Mouse (Mus musculus): ENCODE results near the gene Sstr2. TPM values are rescaled to one million over a fixed set of nuclear protein-coding genes. Genes with fewer than 3 reads are reported as not detected.

Sstr2 gene
- polyA plus RNA-seq, 1 experiment, result 0.57 TPM

DNA sequence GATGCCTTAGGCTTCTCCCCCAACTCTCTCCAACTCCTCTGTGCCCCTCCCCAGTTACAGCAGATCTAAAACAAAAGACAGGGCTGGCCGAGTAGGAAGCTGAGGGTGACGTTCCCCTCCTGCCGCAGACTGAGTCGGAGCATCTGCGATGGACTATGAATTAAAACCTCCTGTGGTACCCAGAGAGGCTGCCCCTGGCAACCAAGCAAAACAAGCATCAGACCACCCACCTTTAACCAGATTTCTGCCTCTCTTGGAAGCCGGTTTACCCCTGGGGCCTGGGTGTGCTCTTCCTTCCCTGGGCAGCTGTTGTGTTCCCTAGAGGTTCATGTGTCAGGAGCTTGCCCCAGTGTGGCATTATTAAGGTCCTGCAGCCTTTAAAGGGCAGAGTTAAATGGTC is 32.7 kb upstream of the Sstr2 start:
- TF ChIP-seq EP300 (IDR thresholded peaks at IDR 0.05; ENCODE audit: insufficient read depth, low read depth, low read length), result no peak
- no peak for TF ChIP-seq CTCF (IDR thresholded peaks at IDR 0.05; ENCODE audit: low read depth, low read length)
- no peak for TF ChIP-seq POLR2A (IDR thresholded peaks at IDR 0.05; ENCODE audit: insufficient read depth, low read length)
- H3K36me3 ChIP-seq (ENCODE audit: control insufficient read depth, insufficient read depth, low read length, poor library complexity, severe bottlenecking), result no peaks in the 10 kb centered on the region

DNA sequence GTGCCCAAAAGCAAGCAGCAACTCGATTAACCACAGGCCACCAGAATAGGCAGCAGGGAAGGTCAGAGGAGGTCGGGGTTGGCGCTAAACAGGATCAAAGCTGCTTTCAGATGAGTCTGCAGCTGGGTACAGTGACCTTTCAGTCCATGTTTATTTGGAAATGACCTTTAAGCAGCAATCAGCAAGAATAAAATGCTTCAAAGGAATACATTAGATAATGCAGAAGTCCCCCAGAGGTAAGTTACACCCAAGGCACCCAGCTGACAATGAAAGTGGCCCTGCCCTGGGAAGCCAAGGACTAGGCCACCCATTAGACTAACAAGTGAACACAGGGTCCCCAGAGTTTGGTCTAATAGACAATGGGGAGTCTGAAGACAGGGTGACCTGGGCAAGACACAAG is 30.2 kb upstream of the Sstr2 start:
- Histone ChIP-seq H3K36me3 (ENCODE audit: control insufficient read depth, insufficient read depth, low read length, poor library complexity, severe bottlenecking) (no peaks in the 10 kb centered on the region), H3K4me1 (ENCODE audit: control insufficient read depth, insufficient read depth, low read length) (no peaks in the 10 kb centered on the region), H3K4me3 (ENCODE audit: low read depth, low read length) (no peak overlapping the region), H3K27ac (ENCODE audit: insufficient read depth, low read length) (no peak overlapping the region), H3K9ac (ENCODE audit: low read depth, poor library complexity, severe bottlenecking) (no peak overlapping the region), H3K27me3 (ENCODE audit: control insufficient read depth, insufficient read depth, low read length, poor library complexity, severe bottlenecking) (no peaks in the 10 kb centered on the region), H3K9me3 (replicated peaks; ENCODE audit: control insufficient read depth, insufficient read depth, low read length, poor library complexity, severe bottlenecking) (no peaks in the 10 kb centered on the region)
- TF ChIP-seq POLR2A (IDR thresholded peaks at IDR 0.05; ENCODE audit: insufficient read depth, low read length) (no peak), EP300 (IDR thresholded peaks at IDR 0.05; ENCODE audit: insufficient read depth, low read depth, low read length) (no peak), CTCF (IDR thresholded peaks at IDR 0.05; ENCODE audit: low read depth, low read length) (no peak)

More for the DNA sequence above, 32.7 kb upstream of the Sstr2 start:
- Histone ChIP-seq H3K4me3 (ENCODE audit: low read depth, low read length) (no peak overlapping the region), H3K27me3 (ENCODE audit: control insufficient read depth, insufficient read depth, low read length, poor library complexity, severe bottlenecking) (no peaks in the 10 kb centered on the region), H3K27ac (ENCODE audit: insufficient read depth, low read length) (no peak overlapping the region), H3K9ac (ENCODE audit: low read depth, poor library complexity, severe bottlenecking) (no peak overlapping the region), H3K9me3 (replicated peaks; ENCODE audit: control insufficient read depth, insufficient read depth, low read length, poor library complexity, severe bottlenecking) (no peaks in the 10 kb centered on the region), H3K4me1 (ENCODE audit: control insufficient read depth, insufficient read depth, low read length) (no peaks in the 10 kb centered on the region)

DNA sequence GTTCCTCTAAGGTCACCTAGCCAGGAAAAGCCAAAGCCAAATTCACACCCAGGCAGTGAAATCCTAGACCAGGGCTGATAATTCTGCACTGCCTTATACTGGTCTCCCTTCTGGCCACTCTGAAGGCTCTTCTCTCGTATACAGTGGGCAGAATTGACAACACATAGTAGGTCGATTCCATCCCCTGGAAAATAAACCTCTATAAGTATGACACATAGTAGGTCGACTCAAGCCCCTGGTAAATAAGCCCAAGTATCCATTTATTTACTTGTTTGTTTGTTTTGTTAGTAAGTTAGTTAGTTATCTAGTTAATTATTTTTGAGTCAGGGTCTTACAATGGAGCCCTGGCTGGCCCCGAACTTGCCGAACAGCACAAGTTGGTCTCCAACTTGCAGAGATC is 24.0 kb upstream of the Sstr2 start:
- no peak overlapping the region for H3K27ac ChIP-seq (ENCODE audit: insufficient read depth, low read length)
- no peak for TF ChIP-seq CTCF (IDR thresholded peaks at IDR 0.05; ENCODE audit: low read depth, low read length)
- TF ChIP-seq EP300 (IDR thresholded peaks at IDR 0.05; ENCODE audit: insufficient read depth, low read depth, low read length), result no peak
- no peak for TF ChIP-seq POLR2A (IDR thresholded peaks at IDR 0.05; ENCODE audit: insufficient read depth, low read length)
- H3K27me3 ChIP-seq (ENCODE audit: control insufficient read depth, insufficient read depth, low read length, poor library complexity, severe bottlenecking), result no peaks in the 10 kb centered on the region
- H3K36me3 ChIP-seq (ENCODE audit: control insufficient read depth, insufficient read depth, low read length, poor library complexity, severe bottlenecking), result no peaks in the 10 kb centered on the region
- no peak overlapping the region for H3K4me3 ChIP-seq (ENCODE audit: low read depth, low read length)
- H3K9me3 ChIP-seq (replicated peaks; ENCODE audit: control insufficient read depth, insufficient read depth, low read length, poor library complexity, severe bottlenecking), result no peaks in the 10 kb centered on the region
- no peak overlapping the region for H3K9ac ChIP-seq (ENCODE audit: low read depth, poor library complexity, severe bottlenecking)
- no peaks in the 10 kb centered on the region for H3K4me1 ChIP-seq (ENCODE audit: control insufficient read depth, insufficient read depth, low read length)

DNA sequence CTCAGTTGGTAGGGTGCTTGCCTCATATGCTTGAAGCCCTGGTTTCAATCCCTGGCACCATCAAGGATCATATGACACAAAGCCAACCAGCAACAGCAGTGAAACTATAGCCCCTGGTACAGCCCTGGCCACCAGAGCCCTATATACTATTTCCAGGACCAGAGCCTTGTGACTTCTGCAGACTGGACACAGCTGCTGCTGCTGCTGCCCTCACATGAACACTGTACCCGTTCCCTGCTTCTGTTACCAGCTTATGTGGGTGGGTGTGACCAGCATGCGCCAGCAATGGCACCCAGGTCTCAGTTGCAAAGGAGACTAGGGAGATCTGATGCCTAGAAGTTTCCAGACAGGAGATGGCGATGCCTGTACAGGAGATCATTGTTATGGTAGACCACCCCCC is 21.5 kb upstream of the Sstr2 start:
- no peaks in the 10 kb centered on the region for H3K27me3 ChIP-seq (ENCODE audit: control insufficient read depth, insufficient read depth, low read length, poor library complexity, severe bottlenecking)
- no peak for TF ChIP-seq CTCF (IDR thresholded peaks at IDR 0.05; ENCODE audit: low read depth, low read length)
- no peak for TF ChIP-seq EP300 (IDR thresholded peaks at IDR 0.05; ENCODE audit: insufficient read depth, low read depth, low read length)
- TF ChIP-seq POLR2A (IDR thresholded peaks at IDR 0.05; ENCODE audit: insufficient read depth, low read length), result no peak
- H3K4me1 ChIP-seq (ENCODE audit: control insufficient read depth, insufficient read depth, low read length), result no peaks in the 10 kb centered on the region
- no peaks in the 10 kb centered on the region for H3K36me3 ChIP-seq (ENCODE audit: control insufficient read depth, insufficient read depth, low read length, poor library complexity, severe bottlenecking)
- no peak overlapping the region for H3K27ac ChIP-seq (ENCODE audit: insufficient read depth, low read length)
- no peaks in the 10 kb centered on the region for H3K9me3 ChIP-seq (replicated peaks; ENCODE audit: control insufficient read depth, insufficient read depth, low read length, poor library complexity, severe bottlenecking)
- no peak overlapping the region for H3K9ac ChIP-seq (ENCODE audit: low read depth, poor library complexity, severe bottlenecking)
- no peak overlapping the region for H3K4me3 ChIP-seq (ENCODE audit: low read depth, low read length)

DNA sequence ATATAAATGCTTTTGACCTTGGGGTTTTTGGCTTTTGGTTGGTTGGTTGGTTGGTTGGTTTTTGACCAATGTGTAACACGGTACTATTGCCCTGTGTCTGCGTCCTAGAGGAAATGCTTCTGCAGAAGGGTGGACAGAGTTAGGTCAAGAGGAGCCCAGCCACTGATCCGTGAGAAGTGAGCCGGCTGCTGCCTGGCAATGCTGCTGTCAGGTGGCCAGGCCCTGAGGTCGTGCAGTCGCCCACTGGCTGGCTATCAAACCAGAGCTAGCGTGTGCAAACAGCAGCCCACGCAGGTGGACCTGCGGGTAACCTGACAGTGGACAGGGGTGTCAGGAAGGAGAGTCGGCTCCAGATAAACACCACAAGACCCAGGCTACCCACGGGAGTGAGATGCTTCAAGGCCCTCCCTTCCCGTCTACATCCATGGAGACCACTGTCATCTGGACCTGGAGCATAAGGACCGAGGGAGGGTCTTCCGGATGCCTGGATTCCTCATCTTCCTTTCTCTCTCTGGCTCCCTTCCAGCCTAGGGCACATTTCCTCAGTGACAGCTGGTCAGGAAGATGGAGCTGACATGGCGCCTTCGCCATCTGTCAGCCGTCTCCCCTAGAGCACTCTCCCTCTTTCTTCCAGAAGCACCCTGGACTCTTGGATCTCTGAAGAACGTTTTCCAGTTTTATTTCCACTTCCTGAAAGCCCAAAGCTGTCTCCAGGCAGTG is 18.5 kb upstream of the Sstr2 start:
- no peak for TF ChIP-seq POLR2A (IDR thresholded peaks at IDR 0.05; ENCODE audit: insufficient read depth, low read length)
- TF ChIP-seq CTCF (IDR thresholded peaks at IDR 0.05; ENCODE audit: low read depth, low read length), result no peak
- Histone ChIP-seq H3K27ac (ENCODE audit: insufficient read depth, low read length) (no peak overlapping the region), H3K9ac (ENCODE audit: low read depth, poor library complexity, severe bottlenecking) (no peak overlapping the region), H3K9me3 (replicated peaks; ENCODE audit: control insufficient read depth, insufficient read depth, low read length, poor library complexity, severe bottlenecking) (no peaks in the 10 kb centered on the region), H3K36me3 (ENCODE audit: control insufficient read depth, insufficient read depth, low read length, poor library complexity, severe bottlenecking) (no peaks in the 10 kb centered on the region), H3K4me3 (ENCODE audit: low read depth, low read length) (no peak overlapping the region), H3K27me3 (ENCODE audit: control insufficient read depth, insufficient read depth, low read length, poor library complexity, severe bottlenecking) (no peaks in the 10 kb centered on the region), H3K4me1 (ENCODE audit: control insufficient read depth, insufficient read depth, low read length) (no peaks in the 10 kb centered on the region)

DNA sequence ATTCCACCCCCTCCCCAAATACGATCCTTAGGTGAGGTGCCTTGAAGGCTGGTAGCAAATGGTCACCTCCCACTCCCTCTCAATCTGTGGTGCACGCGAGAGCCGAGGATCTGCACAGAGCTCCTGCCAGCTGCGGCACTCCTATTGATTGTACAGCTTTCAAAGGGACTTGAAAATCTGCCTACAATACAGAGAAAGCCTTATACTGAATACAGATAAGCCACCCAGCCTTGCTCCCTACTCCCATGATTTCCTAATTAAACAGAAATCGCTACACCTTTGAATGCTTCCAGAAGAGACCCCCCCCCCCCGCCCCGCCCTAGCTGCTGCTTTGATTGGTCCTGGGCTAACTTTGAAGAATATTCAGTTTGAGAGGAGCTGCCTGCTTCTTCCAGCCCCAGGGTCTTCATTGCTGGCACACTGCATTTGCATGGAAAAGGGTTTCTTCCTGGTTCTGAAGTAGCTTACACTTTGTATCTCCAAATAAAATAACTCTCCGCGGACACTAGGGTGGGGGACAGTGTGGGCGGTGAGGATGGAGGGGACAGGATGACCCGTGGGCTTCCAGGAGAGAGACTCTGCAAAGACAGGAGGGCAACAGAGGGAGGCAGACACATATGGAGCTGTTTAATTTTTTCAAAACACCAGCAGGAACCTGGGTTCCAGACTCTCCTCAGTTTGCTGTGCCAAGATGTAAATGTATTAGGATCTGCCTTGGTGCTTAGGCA is 17.4 kb upstream of the Sstr2 start:
- Histone ChIP-seq H3K27ac (ENCODE audit: insufficient read depth, low read length) (no peak overlapping the region), H3K36me3 (ENCODE audit: control insufficient read depth, insufficient read depth, low read length, poor library complexity, severe bottlenecking) (no peaks in the 10 kb centered on the region), H3K9me3 (replicated peaks; ENCODE audit: control insufficient read depth, insufficient read depth, low read length, poor library complexity, severe bottlenecking) (no peaks in the 10 kb centered on the region), H3K4me1 (ENCODE audit: control insufficient read depth, insufficient read depth, low read length) (no peaks in the 10 kb centered on the region), H3K27me3 (ENCODE audit: control insufficient read depth, insufficient read depth, low read length, poor library complexity, severe bottlenecking) (no peaks in the 10 kb centered on the region), H3K4me3 (ENCODE audit: low read depth, low read length) (no peak overlapping the region), H3K9ac (ENCODE audit: low read depth, poor library complexity, severe bottlenecking) (no peak overlapping the region)
- TF ChIP-seq CTCF (IDR thresholded peaks at IDR 0.05; ENCODE audit: low read depth, low read length) (no peak), POLR2A (IDR thresholded peaks at IDR 0.05; ENCODE audit: insufficient read depth, low read length) (no peak), EP300 (IDR thresholded peaks at IDR 0.05; ENCODE audit: insufficient read depth, low read depth, low read length) (no peak)
